Mouse (Mus musculus) small intestine, adult 2 months (tissue): ENCODE results near the gene Glce. TPM values are rescaled to one million over a fixed set of nuclear protein-coding genes. Genes with fewer than 3 reads are reported as not detected.

ENCODE experiments used
- H3K27ac ChIP-seq: fragments of 200-500 bp; 2 replicates; pipeline ENCODE4 v1.5.1; 2012; ENCODE audit warnings: low read depth, low read length, control low read depth, inconsistent platforms; ENCODE audit not compliant: insufficient read depth
- H3K27me3 ChIP-seq: fragments of 200-500 bp; 2 replicates; pipeline ENCODE4 v1.6.1; 2012; ENCODE audit warnings: mild to moderate bottlenecking, moderate library complexity, low read length, inconsistent platforms; ENCODE audit not compliant: control insufficient read depth, insufficient read depth
- H3K36me3 ChIP-seq: fragments of 200-500 bp; 2 replicates; pipeline ENCODE4 v1.6.1; 2012; ENCODE audit warnings: mild to moderate bottlenecking, low read length, control low read depth, inconsistent platforms; ENCODE audit not compliant: control insufficient read depth, insufficient read depth
- H3K4me1 ChIP-seq: fragments of 200-500 bp; 2 replicates; pipeline ENCODE4 v1.6.1; 2012; ENCODE audit warnings: low read length, inconsistent platforms, mixed read lengths; ENCODE audit not compliant: control insufficient read depth, insufficient read depth, insufficient read length
- H3K4me3 ChIP-seq: fragments of 200-500 bp; 2 replicates; pipeline ENCODE4 v1.5.1; 2012; ENCODE audit warnings: low read depth, mild to moderate bottlenecking, control low read depth, inconsistent platforms, low read length, moderate library complexity
- CTCF ChIP-seq: fragments of 200-500 bp; IDR thresholded peaks from 2 replicates; pipeline ENCODE4 v1.5.1; 2012; ENCODE audit warnings: low read depth, mild to moderate bottlenecking, control low read depth, inconsistent platforms, low read length, moderate library complexity, mixed read lengths; ENCODE audit not compliant: insufficient replicate concordance, insufficient read length; ENCODE audit errors: extremely low read depth
- POLR2A ChIP-seq: fragments of 200-500 bp; IDR thresholded peaks from 2 replicates; pipeline ENCODE4 v1.6.1; 2012; ENCODE audit warnings: low read depth, mild to moderate bottlenecking, control low read depth, inconsistent platforms, low read length, moderate library complexity
- WGBS: fragments of 180-500 bp; shearing (Covaris S2); methylation state at CpG from one replicate; pipeline ENCODE4 v1.1.7; 2018; 5-methylcytosine and 5-hydroxymethylcytosine counted together
- polyA plus RNA-seq: library from polyadenylated mRNA; depleted of rRNA; stranded (reverse); fragments of >200 nt; gene quantifications from 2 replicates; pipeline ENCODE4 v1.2.3, GENCODE M21; 2012; rRNA removed

Gene Glce
- polyA plus RNA-seq, result 1.0 and 2.2 TPM in 2 replicates

GRCm38 (mm10) chr9:62122508-62123215, at the start of gene Glce:
Gene Glce (minus strand): TSS chr9:62122655.
- 1% methylated on average over 51 of the region's 51 CpGs for whole genome bisulfite sequencing
- H3K4me1 ChIP-seq, result no peaks in the 10 kb centered on the region

GRCm38 (mm10) chr9:62172239-62172638, 49.8 kb upstream of the Glce start:
- Histone ChIP-seq H3K27ac (no peak overlapping the region), H3K36me3 (no peaks in the 10 kb centered on the region), H3K4me1 (peaks cover 28% of the 10 kb centered on the region; the same call in 1 of the 2 replicates), H3K4me3 (no peak overlapping the region), H3K27me3 (no peaks in the 10 kb centered on the region)
- TF ChIP-seq POLR2A, result no peak
- no peak for TF ChIP-seq CTCF
- WGBS, result 51% methylated on average over 3 of the region's 3 CpGs

More at GRCm38 (mm10) chr9:62122508-62123215, at the start of gene Glce:
- H3K27me3 ChIP-seq, result no peaks in the 10 kb centered on the region
- H3K27ac ChIP-seq, result peak within 1 kb of the TSS; percentile 71
- peak within 1 kb of the TSS; percentile 82 for H3K4me3 ChIP-seq
- H3K36me3 ChIP-seq, result no peaks in the 10 kb centered on the region
- peak; percentile 97 for TF ChIP-seq POLR2A
- TF ChIP-seq CTCF, result no peak

GRCm38 (mm10) chr9:62170921-62171320, 48.5 kb upstream of the Glce start:
- H3K27ac ChIP-seq, result no peak overlapping the region
- 97% methylated on average over 2 of the region's 2 CpGs for WGBS
- no peaks in the 10 kb centered on the region for H3K27me3 ChIP-seq
- TF ChIP-seq CTCF, result no peak
- TF ChIP-seq POLR2A, result no peak
- H3K4me1 ChIP-seq, result peaks cover 28% of the 10 kb centered on the region; the same call in 1 of the 2 replicates
- H3K4me3 ChIP-seq, result no peak overlapping the region
- no peaks in the 10 kb centered on the region for H3K36me3 ChIP-seq

DNA sequence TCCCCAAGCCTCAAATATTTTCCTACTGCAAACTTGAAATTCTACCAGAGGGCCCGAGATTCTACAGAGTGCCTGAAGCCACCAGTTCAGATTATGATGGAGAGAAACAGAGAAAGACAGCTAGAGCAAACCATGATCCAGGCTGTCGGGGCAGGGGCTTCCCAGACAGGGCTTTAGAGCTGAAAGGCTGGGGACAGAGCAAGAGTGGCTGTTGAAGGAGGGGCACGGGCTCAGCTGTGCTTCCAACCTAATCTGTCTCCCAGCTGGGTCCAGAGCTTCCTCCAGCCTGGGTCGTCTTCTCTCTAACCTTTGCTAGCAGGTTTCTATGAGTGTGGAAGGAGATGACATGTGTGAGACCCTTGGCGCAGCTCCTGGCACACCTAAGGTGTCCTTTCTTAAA, 44.2 kb upstream of the Glce start:
- no peak overlapping the region for H3K4me3 ChIP-seq
- peaks cover 7% of the 10 kb centered on the region; the same call in 1 of the 2 replicates for H3K4me1 ChIP-seq
- 73% methylated on average over 5 of the region's 5 CpGs for WGBS
- H3K36me3 ChIP-seq, result no peaks in the 10 kb centered on the region
- no peak overlapping the region for H3K27ac ChIP-seq
- TF ChIP-seq CTCF (no peak), POLR2A (no peak)
- no peaks in the 10 kb centered on the region for H3K27me3 ChIP-seq

DNA sequence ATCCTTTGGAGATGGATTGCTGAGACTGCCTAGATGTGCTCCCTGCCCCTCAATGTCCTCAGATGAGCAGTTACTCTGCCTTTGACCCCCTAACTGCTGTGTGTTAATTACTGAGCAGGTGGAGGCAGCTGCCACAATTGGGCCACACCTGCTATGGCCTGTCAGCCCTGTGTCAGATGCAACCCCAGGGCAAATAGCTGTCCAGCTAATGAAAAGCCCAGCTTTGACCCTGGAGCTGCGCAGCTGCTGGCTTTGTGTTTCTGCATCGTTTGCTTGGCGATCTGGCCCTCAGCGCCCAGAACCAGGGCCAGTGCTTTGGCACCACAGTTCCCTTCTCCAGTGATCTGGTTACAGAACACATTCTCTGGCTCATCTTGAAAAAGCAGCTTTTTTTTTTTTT, 43.7 kb upstream of the Glce start:
- WGBS, result 72% methylated on average over 4 of the region's 4 CpGs
- TF ChIP-seq POLR2A (no peak), CTCF (no peak)

GRCm38 (mm10) chr9:62162889-62163291, 40.4 kb upstream of the Glce start:
- no peaks in the 10 kb centered on the region; the same call in 1 of the 2 replicates for H3K4me1 ChIP-seq
- WGBS, result 82% methylated on average over 4 of the region's 4 CpGs
- no peak overlapping the region for H3K27ac ChIP-seq
- no peaks in the 10 kb centered on the region for H3K27me3 ChIP-seq
- TF ChIP-seq CTCF (no peak), POLR2A (no peak)
- H3K4me3 ChIP-seq, result no peak overlapping the region
- no peaks in the 10 kb centered on the region for H3K36me3 ChIP-seq

More for the DNA sequence above, 43.7 kb upstream of the Glce start:
- Histone ChIP-seq H3K4me3 (no peak overlapping the region), H3K36me3 (no peaks in the 10 kb centered on the region), H3K27me3 (no peaks in the 10 kb centered on the region), H3K4me1 (peaks cover 3% of the 10 kb centered on the region; the same call in 1 of the 2 replicates), H3K27ac (no peak overlapping the region)

- Histone ChIP-seq H3K36me3 (no peaks in the 10 kb centered on the region), H3K4me1 (no peaks in the 10 kb centered on the region; the same call in 1 of the 2 replicates), H3K4me3 (no peak overlapping the region), H3K27ac (no peak overlapping the region), H3K27me3 (no peaks in the 10 kb centered on the region)
- 77% methylated on average over 6 of the region's 6 CpGs for WGBS
- TF ChIP-seq CTCF, result no peak
- TF ChIP-seq POLR2A, result no peak
Observed at GRCm38 (mm10) chr9:62160788-62161187, 38.3 kb upstream of the Glce start.
